Mouse (Mus musculus): ENCODE data around the gene Smim24.

Smim24 gene

DNA sequence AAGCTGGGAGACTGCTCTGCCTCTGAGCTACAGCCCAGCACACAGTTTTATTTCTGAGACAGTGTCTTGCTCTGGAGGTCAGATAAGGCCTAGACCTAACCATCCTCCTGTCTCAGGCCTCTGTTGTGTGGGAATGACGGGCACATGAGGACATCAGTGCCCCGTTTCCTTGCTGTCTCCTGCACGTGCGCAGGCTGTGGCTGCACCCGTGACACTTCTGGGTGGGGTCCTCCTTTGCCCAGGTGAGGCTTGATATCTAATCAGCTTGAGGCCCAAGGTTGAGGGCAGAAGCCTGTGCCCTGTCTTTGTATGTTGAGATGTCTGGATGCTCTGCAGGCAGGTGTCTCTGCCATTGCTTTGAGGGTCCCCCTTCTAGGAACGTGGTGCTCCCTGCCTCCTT is 581 bp upstream of the Smim24 start:
- no peak for DNase-seq

GRCm38 (mm10) chr10:81393456-81394063 is 709 bp downstream of the Smim24 start:
- no peak for DNase-seq

- no peak for DNase-seq
Observed at GRCm38 (mm10) chr10:81395127-81395526, 2.3 kb downstream of the Smim24 start.

GRCm38 (mm10) chr10:81395865-81396264 is 3.0 kb downstream of the Smim24 start:
- no peak for DNase-seq

DNA sequence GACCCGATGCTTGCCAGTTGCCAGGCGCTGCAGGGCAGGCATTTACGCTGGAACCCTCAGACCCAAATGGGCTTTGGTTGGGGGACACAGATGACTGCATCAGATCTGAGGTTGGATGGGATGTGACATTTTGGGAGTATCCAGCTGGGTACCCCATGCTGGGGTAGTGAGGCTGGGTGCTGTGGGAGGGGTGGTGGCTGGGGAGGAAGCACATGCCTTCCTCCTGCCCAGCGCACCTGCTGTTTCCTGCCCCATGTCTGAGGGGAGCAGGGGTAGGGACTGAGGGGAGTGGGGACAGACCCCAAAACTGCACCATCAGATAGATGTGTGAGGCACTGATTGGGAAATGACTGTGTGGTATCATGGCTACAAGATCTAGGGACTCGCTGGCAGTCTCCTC is 3.9 kb downstream of the Smim24 start:
- DNase-seq = no peak

DNA sequence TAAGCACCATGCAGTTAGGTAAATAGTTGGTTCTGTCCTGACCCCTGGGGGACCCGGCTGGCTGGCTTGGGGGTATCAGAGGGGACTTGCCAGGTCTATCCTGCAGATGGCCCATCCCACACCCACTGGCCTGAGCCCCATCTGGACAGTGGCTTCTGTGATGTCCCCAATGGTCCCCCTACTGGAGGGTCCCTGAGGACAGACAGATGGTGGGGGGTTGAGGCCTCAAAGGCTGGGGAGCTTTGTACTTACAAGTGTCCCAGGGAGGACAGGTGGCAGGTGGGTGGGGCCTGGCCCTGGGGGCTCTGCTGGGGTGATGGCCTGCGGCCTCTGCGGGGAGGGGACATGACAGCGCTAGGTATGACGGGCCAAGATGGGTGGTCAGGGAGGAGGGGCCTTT is 6.4 kb downstream of the Smim24 start:
- DNase-seq = no peak

- DNase-seq = no peak
Observed at GRCm38 (mm10) chr10:81399798-81400308, 7.0 kb downstream of the Smim24 start.

GRCm38 (mm10) chr10:81400371-81401204 is 7.7 kb downstream of the Smim24 start:
- DNase-seq = no peak

DNA sequence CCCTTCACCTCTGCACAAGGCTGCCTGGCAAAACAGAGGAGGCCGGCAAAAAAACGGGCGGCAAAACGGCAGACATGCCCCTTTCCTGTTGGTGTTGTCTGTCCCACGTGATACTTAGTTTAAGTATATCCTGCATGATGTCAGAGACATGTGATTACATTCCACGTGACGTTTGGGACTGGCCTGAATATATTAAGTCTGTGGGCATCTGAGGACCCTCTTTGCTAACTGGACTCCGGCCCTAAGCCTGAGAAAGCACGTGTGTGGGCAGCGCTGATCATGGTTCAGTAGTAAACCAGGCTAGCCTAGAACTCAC is 8.3 kb downstream of the Smim24 start:
- DNase-seq = no peak

DNA sequence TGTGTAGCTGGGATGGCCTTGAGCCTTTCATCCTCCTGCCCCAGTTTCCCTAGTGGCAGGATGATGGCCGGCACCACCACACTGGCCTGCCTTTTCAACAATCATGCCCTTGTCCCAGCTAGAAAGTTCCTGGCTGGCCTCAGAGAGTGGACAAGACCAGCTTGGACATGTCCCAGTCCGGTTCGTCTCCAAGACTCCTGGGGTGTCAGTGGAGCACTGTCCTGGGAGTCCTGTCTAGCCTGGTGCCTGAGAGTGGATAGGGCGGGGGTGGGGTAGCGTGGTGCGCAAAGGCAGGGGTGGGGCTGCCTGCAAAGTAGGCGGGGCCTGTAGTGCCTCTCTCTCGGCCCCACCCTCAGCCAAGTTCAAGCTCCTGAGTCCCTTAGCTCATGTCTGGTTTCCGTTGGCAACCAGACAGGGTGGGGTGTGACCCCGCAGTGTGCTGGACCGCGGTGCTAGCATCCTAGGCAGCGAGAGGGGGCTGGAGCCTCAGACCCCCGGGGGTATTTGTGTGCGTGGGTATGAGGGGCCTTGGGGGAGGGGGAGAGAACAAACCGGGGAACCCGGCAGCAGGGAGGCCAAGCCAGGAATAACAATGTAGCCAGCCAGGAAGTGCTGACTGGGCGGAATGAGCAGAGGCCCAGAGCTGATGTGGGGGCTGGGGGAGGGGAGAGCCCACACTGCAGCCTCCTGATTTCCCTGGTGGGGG is 8.8 kb downstream of the Smim24 start:
- DNase-seq = no peak

- no peak for DNase-seq
Observed at GRCm38 (mm10) chr10:81402227-81402765, 9.4 kb downstream of the Smim24 start.

DNA sequence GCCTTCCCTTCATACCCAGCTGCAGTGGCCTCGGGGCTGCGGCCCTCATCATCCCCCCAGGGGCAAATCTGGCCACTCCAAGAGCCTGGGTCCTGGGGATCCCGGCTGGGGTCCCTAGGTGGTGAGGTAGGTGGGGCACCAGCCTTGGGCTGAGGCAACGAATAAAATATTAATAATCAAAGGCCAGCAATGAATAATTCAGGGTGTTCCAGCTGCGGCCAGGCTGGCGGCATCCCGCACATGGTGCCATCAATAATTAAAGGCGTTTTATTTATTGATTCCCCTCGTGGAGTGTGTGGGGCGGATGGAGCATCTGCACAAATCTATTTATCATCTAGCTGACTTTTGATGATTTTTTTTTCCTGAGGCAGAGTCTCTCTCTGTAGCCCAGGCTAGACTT is 10.7 kb downstream of the Smim24 start:
- no peak for DNase-seq

- no peak for DNase-seq
Observed at GRCm38 (mm10) chr10:81404082-81404481, 11.2 kb downstream of the Smim24 start.

DNA sequence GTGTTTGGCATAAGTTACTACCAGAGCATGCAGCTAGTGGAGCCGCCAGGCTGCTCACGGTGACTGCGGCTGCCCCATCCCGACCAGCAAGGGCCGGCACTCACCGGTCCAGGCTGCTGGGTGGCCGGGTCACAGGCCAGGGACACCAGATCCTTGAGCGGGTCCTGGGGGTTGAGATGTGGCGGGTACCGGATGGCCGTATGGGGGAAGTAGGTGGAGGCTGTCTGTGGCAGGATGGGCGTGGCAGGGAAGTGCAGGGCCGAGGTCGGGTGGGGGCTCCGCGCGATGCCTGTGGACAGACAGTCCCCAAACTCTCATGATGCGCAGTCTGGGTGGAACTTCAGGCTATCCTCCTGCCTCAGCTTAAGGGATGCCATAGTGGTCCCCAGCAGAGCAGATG is 11.9 kb downstream of the Smim24 start:
- DNase-seq = no peak

DNA sequence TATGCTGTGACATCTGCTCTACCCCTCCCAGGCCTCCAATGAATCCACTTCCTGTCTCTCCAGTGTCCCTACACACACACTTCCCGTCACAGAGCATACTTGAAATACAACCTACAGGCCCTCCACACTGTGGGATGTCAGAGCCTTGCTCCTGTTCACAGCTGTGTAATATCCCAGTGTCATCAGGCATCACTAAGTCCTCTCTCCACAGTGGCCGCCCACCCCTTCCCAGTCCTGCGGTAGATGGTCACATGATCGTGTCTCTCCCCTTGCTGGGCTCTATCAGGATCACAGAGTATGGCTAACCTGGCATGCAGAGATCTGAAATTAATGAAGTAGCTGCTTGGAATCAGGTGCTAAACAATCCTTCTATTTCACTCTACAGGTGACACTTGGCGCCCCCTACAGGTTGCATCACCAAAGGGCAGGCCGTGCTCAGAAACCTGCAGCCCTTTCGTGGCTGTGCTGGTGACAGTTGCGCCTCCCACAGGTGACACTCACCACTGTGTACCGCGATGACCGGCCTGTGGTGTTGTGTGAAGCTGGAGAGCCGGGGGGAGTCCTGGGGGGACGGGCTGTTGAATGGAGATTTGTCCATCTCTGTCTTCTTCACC is 12.8 kb downstream of the Smim24 start:
- DNase-seq = no peak

GRCm38 (mm10) chr10:81406504-81407440 is 13.9 kb downstream of the Smim24 start:
- DNase-seq = no peak

DNA sequence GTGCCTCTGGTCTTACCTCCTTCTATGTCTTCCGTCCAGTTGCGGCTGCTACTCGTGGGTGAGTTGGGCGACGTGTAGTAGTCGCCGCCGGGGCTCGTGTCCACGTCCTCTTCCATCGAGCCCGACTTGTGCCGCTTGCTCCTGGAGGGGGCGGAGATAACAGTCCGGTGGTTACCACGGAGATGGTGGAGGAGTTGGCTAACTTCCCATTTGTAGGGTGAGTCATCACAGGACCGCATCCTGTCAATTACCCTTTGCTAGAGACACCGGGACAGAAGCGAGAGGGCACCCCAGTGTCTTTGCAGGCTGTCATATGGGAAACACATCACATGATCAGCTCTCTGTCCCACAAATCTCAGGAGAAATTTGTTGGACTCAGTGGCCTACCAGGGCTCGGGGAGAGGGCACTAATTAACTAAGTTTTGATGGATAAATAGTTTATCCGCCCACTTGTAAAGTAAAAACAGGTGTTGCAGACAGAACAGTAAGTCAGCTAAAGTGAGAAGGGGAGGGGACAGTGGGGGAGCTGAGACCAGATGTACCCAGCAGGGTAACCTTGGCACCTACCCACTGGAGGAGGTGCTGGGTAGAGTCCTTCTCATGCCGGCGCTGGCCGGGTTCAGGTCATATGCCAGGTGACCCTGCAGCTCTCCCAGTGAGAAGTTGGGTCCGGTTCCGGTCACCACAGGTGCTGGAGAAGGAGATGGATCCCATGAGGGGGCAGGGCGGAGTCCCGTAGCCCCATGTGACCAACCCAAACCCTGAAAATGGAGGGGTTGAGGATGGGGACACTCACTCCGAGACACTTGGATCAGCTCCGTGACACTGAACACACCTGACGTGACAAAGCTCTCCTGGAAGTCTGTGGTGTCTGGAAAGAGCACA is 14.9 kb downstream of the Smim24 start:
- peak; percentile 72 for DNase-seq

DNA sequence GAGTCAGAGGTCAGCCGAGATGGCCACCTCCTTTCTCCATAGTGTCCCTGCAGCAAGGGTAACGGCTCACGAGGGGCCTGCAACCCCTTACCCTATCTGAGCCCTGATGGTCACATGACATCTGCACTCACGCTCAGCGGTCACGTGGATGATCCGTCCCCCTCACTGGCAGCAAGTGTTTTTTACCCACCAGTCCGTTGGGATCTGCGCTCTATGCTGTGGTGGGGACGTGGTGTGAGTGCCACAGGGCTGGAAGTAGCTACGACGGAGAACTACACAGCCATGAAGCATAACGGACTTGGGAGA is 15.5 kb downstream of the Smim24 start:
- no peak for DNase-seq

DNA sequence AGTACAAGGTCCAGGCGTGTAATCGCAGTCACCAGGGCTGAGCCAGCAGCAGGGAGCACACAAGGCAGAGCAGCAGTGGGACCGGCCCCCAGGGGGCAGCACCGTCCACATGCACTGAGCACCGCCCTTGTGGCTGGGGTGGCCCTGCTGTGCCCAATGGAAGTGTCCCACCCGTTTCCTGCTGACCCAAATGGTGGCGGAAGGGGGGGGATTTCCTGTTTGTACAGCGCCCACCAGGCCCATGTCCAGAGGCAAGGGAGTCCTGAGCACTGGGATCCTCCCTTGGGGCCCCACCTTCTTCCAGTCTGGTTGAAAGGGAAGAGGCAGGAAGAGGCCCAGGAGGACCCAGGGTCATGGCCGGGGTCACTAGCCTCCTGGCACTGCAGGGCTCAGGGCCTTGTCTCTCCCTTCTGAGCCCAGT is 16.0 kb downstream of the Smim24 start:
- DNase-seq = no peak

DNA sequence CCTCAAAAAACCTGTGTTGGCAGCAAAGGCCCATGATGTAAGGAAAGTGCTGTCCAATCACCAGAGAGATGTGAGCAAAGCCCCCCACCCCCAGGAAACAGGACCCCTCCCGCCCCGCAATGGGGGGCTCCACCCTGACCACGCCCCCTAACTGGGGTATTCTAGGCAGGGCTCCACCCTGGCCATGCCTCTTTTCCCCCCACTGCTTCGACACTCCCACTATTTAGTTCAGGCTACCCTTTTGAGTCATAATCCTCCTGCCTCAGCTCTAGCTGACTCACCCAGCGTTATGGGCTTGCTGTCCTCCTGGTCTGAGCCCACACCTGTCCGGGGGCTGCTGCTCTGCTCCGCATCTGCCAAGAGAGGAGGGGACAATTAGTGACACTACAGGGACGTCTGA is 16.5 kb downstream of the Smim24 start:
- no peak for DNase-seq

- no peak for DNase-seq
Observed at GRCm38 (mm10) chr10:81410350-81410749, 17.5 kb downstream of the Smim24 start.

All from right cerebral cortex, postnatal 25 days (tissue).